Mouse (Mus musculus) Patski (cell line): ENCODE results near the gene Gstp3. TPM values are rescaled to one million over a fixed set of nuclear protein-coding genes. Genes with fewer than 3 reads are reported as not detected.
"Not testable (repeated sequence)": the region's sequence is repeated elsewhere in the genome, so short reads cannot be mapped to it uniquely, and the experiment has no call there.

Experiments
- ATAC-seq: fragments of 100-300 bp; one replicate; pipeline ENCODE4 v1.8.0; 2021
- CTCF ChIA-PET: fragments of 350-600 bp; sonication (Branson Sonifier 250); formaldehyde crosslinking; loops from one replicate; lab custom pipeline; 2022; ENCODE audit warnings: inconsistent platforms; lab: Charles Lee
- POLR2A ChIA-PET: fragments of 350-600 bp; sonication (Branson Sonifier 250); formaldehyde crosslinking; loops from one replicate; lab custom pipeline; 2022; ENCODE audit warnings: antibody characterized with exemption, inconsistent platforms; lab: Charles Lee
- DNase-seq: peaks from one replicate; pipeline ENCODE4 v3.0.0-alpha.2; 2011; ENCODE audit warnings: low read depth, low spot score
- H3K27me3 ChIP-seq: fragments of 371-371 bp; one replicate; pipeline ENCODE4 v1.5.1; 2021
- CTCF ChIP-seq: fragments of 100-300 bp; IDR thresholded peaks from one replicate; pipeline ENCODE4 v1.5.1; 2021
- in situ Hi-C: fragments of 300-500 bp; cut with MboI; formaldehyde crosslinking; loops from 3 replicates; pipeline ENCODE4 v1.11.1; 2018; ENCODE audit warnings: low pct_unique_long_range_greater_than_20kb, mixed read lengths
- polyA plus RNA-seq: library from polyadenylated mRNA; unstranded; gene quantifications from one replicate; pipeline ENCODE4 v1.2.3, GENCODE M21; 2021

The Gstp3 gene
- polyA plus RNA-seq, 1 experiment from 2014 or later: not detected

DNA sequence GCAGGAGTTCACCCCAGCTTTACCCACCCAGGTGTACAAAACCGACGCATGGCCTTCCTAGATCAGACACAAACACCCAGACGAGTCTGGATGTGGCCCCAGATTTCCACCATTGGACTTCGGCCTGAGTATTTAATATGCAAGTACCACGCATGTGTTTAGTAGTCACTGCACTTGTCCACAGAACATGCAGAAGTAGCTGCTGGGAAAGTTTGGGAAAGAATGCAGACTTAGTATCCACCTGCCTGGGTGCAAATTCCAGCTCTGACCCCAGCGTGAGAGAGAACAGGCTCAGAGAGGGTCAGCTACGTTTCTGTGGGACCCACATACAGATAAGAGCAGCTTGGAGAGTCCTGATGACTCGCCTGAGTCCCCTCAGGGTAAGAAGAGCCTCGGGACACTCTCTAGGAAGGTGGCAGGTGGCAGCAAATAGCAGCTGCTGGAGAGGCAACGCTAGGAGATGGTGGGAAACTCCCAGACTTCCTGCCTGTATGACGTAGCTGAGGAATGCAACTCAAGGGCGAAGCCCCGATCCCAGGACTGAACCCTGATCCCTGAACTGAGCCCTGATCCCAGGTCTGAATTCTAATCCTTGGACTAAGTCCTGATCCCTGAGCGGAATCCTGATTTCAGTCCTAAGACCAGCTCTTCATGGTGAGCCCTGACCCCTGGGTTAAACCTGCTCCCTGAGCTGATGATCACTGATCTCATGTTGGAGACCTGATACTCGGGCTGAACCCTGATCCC is 3.2 kb downstream of the Gstp3 start:
- CTCF ChIA-PET: interaction anchor here (1.3 to 3.3 kb wide), 3 partner anchors 28 to 109 kb away, joined by 3 to 12 read pairs (median 7); no protein-coding TSS in a partner anchor
- POLR2A ChIA-PET: interaction anchor here (0.6 to 2.8 kb wide), 3 partner anchors 9 to 357 kb away, joined by 3 to 21 read pairs (median 5); partner anchors contain the start of gene Gstp2
- no peak for ATAC-seq
- in situ Hi-C loops: no loop called here
- no peak for TF ChIP-seq CTCF
- DNase-seq: no peak
- no peaks in the 10 kb centered on the region for H3K27me3 ChIP-seq

DNA sequence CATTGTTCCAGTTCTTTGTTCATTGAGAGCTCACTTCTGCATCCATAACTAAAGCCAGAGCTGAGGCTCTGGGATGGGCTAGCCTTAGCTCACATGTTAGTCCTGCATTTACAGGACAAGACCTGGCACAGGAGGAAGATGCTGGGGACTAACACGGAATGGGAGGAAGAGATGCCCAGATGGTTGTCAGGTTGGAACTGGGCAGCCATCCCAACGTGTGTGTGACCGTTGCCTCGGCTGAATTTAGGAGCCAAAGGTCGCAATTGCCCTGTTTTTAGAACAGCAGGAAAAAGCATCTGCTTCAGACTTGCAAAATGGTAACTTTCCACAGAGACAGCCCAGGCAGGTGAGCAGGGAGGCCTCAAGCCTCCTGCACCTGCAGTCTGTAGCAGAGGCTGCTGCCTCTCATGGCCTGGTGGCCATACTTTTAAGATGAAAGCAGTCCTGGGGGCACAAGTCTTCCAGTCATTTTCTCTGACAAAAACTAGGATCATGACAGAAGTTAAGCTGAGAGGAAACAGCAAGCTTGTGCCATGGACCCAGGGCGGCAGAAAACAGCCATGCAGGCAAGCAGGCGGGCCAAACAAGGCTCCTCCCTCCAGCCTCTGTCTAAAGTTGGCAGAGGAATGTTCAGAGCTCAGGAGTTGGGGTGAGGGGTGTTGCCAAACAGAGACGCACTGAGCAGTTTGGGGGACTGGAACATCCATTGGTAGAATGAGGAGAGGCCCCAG is 4.0 kb downstream of the Gstp3 start:
- in situ Hi-C loops: no loop called here
- no peak for TF ChIP-seq CTCF
- DNase-seq (no peak), ATAC-seq (no peak)
- H3K27me3 ChIP-seq: no peaks in the 10 kb centered on the region
- ChIA-PET CTCF (interaction anchor here (2.0 to 3.3 kb wide), 2 partner anchors 29 to 35 kb away, joined by 7 to 12 read pairs; no protein-coding TSS in a partner anchor), POLR2A (interaction anchor here (0.7 to 2.8 kb wide), 2 partner anchors 9 to 357 kb away, joined by 3 to 21 read pairs; partner anchors contain the start of gene Gstp2)

DNA sequence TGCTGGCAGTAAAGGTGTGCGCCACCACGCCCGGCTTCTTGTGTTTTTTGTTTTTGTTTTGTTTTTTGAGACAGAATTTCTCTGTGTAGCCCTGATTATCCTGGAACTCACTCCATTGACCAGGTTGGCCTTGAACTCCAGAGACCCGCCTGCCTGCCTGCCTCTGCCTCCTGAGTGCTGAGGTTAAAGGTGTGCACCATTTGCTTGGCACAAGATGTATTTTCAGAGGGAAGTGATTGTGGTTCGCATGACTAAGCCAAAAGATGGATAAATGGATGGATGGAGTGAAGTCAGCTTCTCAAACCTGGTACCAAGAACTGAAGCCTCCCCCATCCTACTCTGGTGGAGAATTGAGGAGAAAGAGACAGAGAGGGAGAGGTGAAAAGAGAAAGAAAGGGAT is 4.8 kb downstream of the Gstp3 start:
- in situ Hi-C loops: loop anchor here (5.0 kb wide), 2 partner anchors 33 to 37 kb away; no protein-coding TSS in a partner anchor
- H3K27me3 ChIP-seq: no peaks in the 10 kb centered on the region
- TF ChIP-seq CTCF: no peak
- ATAC-seq: no peak
- DNase-seq: no peak
- ChIA-PET POLR2A (no interaction called here), CTCF (interaction anchor here (2.0 to 3.3 kb wide), 2 partner anchors 30 to 35 kb away, joined by 7 to 12 read pairs; no protein-coding TSS in a partner anchor)

DNA sequence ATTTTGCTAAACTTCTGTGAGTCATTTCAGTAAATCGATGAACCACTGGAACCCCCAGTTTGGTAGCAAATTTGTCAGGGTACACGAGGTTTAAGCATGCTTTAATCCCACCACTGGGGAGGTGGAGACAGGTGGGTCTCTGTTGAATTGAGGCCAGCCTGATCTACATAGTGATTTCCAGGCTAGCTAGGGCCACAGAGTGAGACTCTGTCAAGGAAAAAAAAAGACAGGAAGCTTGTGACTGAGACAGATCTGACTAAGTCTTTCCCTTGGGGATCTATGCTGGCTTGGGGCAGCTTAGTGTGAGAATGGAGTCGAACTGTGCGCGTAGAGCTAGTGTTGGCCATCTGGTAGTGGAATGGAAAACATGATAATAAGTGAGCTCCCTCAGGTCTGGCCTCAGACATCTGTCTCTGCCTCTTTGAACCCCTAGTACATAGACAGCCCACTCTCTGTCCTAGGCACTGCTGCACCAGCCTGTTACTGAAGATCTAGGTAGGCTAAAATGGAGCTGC is 6.8 kb downstream of the Gstp3 start:
- ChIA-PET CTCF (interaction anchor here (0.8 to 2.0 kb wide), 18 partner anchors 8 to 176 kb away, joined by 3 to 31 read pairs (median 4); partner anchors contain the start of genes Cabp2, Cdk2ap2, Gstp1 and Ndufv1), POLR2A (interaction anchor here (0.5 to 0.8 kb wide), 2 partner anchors 46 to 162 kb away, joined by 3 read pairs; no protein-coding TSS in a partner anchor)
- DNase-seq (no peak), ATAC-seq (no peak)
- TF ChIP-seq CTCF: no peak
- in situ Hi-C loops: loop anchor here (5.0 kb wide), 2 partner anchors 35 kb away; no protein-coding TSS in a partner anchor
- H3K27me3 ChIP-seq: no peaks in the 10 kb centered on the region

DNA sequence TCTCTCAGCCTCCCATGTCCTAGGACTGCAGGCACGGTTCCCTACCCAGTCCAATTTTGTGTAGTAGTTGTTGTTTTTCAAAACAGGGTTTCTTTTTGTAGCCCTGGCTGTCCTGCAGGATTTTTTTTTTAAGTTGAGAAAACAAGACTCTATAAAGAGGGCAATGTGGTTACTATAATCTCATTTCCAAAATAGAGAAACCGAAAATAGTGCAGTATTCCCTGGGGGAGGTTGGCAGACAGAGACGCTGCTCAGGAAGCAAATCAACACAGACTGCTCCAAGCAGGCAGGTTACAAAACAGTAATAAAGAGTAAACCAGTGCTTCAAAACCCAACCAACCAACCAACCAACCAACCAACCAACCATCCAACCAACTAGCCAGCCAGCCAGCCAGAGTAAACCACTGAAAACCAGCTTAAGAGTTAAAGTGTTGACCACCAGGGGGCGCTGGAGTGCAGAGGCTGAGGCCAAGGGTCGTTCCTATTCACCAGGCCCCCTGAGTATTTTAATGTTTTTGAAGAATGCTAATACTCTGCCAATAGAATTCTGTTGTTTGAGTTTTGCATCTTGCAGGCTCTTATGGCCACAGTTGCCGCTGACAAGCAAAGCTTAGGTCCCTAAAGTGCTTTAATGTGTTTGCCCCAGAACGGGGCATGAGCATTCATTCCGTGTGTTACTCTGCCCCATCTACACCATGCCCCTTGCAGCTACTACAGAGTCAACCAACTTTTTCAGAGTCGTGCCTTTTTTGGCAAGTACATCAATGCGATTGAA is 7.4 kb downstream of the Gstp3 start:
- in situ Hi-C loops: loop anchor here (5.0 kb wide), 2 partner anchors 35 kb away; no protein-coding TSS in a partner anchor
- ChIA-PET CTCF (interaction anchor here (0.8 to 2.0 kb wide), 18 partner anchors 9 to 176 kb away, joined by 3 to 31 read pairs (median 3); partner anchors contain the start of genes Cabp2, Cdk2ap2 and Gstp1), POLR2A (interaction anchor here (0.5 to 0.8 kb wide), 2 partner anchors 47 to 161 kb away, joined by 3 read pairs; no protein-coding TSS in a partner anchor)
- TF ChIP-seq CTCF: peak; percentile 87
- DNase-seq (no peak), ATAC-seq (no peak)
- no peaks in the 10 kb centered on the region for H3K27me3 ChIP-seq

DNA sequence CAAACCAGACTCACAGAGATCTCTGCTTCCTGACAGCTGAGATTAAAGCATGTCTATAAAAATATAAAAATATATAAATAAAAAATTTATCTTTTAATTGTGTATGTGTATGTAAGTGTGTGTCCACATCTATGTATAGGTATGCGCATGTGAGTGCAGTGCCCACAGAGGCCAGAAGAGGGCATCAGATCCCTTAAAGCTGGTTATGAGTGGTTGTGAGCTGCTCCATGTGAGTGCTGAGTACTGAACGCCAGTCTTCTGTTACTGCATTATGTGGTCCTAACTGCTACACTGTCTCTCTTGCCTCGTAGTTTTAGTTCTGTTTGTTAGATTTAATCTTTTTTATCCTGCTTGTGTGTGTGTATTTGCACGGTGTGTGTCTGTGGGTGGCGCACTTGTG is 8.4 kb downstream of the Gstp3 start:
- H3K27me3 ChIP-seq: no peaks in the 10 kb centered on the region
- no peak for ATAC-seq
- CTCF ChIA-PET: interaction anchor here (1.0 to 6.9 kb wide), 4 partner anchors 17 to 38 kb away, joined by 3 to 74 read pairs (median 8); partner anchors contain the start of genes Cabp2 and Ndufv1
- DNase-seq: no peak
- POLR2A ChIA-PET: no interaction called here
- in situ Hi-C loops: loop anchor here (5.0 kb wide), 2 partner anchors 34 to 36 kb away; no protein-coding TSS in a partner anchor
- TF ChIP-seq CTCF: peak; percentile 33

DNA sequence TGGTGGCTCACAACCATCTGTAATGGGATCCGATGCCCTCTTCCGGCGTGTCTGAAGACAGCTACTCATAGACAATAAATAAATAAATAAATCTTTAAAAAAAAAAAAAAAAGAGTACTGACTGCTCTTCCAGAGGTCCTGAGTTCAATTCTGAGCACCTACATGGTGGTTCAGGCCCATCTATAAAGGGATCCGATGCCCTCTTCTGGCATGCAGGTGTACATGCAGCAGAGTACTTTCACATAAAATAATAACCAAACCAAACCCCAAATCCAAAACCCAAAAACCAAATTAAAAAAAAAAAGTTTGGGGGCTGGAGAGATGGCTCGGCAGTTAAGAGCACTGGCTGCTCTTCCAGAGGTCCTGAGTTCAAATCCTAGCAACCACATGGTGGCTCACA is 10.3 kb downstream of the Gstp3 start:
- CTCF ChIA-PET: interaction anchor here (1.2 to 6.9 kb wide), 5 partner anchors 18 to 102 kb away, joined by 3 to 74 read pairs (median 16); partner anchors contain the start of gene Ndufv1
- not testable (repeated sequence) for ATAC-seq

DNA sequence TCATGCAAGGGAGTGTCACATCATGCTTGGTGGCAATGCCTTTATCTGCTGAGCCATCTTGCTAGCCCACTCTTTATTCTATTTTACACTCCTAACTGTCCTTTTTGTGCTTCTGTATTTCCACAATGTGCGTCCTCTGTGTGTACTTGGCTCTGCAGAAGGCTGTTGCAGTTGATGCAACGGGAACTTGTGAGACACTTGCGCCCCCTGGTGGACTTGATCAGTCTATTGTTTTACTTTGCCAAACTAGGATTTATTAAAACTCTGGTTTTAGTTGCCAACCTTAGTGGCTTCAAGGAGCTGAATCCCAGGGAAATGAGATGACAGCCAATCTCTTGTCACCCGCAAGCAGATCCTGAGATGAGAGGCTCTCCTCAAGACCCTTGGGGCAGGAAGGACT is 11.5 kb downstream of the Gstp3 start:
- DNase-seq: no peak
- ATAC-seq: no peak
- TF ChIP-seq CTCF: peak; percentile 82
- CTCF ChIA-PET: interaction anchor here (0.7 to 6.9 kb wide), 18 partner anchors 10 to 101 kb away, joined by 3 to 74 read pairs (median 4); partner anchors contain the start of genes Gstp1 and Ndufv1
- in situ Hi-C loops: no loop called here
- POLR2A ChIA-PET: interaction anchor here (1.2 to 3.4 kb wide), 3 partner anchors 9 to 29 kb away, joined by 3 to 21 read pairs (median 4); no protein-coding TSS in a partner anchor
- no peaks in the 10 kb centered on the region for H3K27me3 ChIP-seq

More for the DNA sequence above, 10.3 kb downstream of the Gstp3 start:
- DNase-seq, in situ Hi-C loops, H3K27me3 ChIP-seq: not testable (repeated sequence)
- POLR2A ChIA-PET: interaction anchor here (0.6 kb wide), 1 partner anchor 101 kb away, joined by 3 read pairs; no protein-coding TSS in a partner anchor
- TF ChIP-seq CTCF: peak; percentile 56

DNA sequence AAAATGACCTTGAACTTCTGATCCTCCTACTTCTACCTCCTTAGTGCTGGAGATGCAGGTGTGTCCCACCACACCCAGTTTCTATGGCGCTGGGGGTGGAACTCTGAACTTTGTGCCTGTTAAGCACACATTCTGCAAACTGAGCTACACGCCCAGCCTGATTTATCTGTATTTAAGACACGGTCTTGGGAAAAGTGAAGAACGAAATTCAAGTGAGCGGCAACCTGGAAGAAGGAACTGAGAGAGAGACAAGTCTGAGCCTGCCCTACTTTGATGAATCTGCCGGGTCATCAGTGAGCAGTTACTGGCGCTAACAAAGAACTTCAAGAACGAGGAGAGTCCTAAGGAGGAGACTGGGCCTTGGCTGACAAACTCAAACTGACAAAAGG is 12.5 kb downstream of the Gstp3 start:
- no peaks in the 10 kb centered on the region for H3K27me3 ChIP-seq
- TF ChIP-seq CTCF: no peak
- ATAC-seq (no peak), DNase-seq (no peak)
- ChIA-PET POLR2A (interaction anchor here (0.5 to 3.4 kb wide), 6 partner anchors 9 to 28 kb away, joined by 3 to 21 read pairs (median 4); partner anchors contain the start of gene Gstp1), CTCF (interaction anchor here (0.7 to 6.9 kb wide), 12 partner anchors 11 to 101 kb away, joined by 3 to 74 read pairs (median 4); partner anchors contain the start of gene Ndufv1)
- in situ Hi-C loops: no loop called here
